Mouse (Mus musculus): ENCODE measurements at regions not wholly inside any gene's neighbourhood (a gene's known extent, or its start where the extent isn't known, plus 50 kb on each side); places are given as distances from the start of the nearest gene placed in this dataset.

DNA sequence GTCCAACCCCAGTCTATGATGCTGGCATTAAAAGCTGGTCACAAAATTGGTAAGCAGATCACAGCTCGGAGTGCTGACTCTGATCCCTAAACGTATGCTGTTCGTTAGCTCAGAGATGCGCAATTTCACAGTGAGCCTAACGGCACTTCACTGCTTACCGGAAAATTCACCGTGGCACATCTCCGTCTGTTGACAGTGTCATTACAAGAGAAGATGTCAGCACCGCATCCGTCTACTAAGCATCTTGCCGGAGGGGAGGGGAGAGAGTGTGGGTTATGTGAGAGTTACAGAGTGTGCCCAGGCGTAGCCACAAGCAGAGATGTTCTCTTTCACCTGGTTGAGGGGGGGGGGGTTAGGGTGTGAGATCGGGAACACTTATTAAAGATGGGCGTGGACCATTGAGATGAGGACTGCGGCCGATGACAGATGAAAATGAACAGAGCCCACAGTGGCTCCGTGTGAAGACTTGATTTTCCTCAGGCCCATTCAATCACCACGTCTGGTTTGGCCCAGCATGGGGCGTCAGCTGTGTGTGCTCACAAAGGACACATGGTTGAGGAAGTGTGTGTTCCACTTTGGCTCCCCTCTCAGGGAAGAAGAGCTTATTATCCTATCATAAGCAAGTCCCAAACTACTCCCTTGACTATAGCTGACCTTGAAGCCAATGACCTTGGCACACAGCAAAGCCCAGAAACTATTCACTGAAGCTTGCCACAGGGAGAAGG lies 103.4 kb upstream of the Kazn start:
- Histone ChIP-seq H3K27ac (ENCODE audit: low read depth) (no peak overlapping the region), H3K9ac (ENCODE audit: low read length) (no peak overlapping the region), H3K9me3 (ENCODE audit: control insufficient read depth, low read length) (no peaks in the 10 kb centered on the region), H3K36me3 (ENCODE audit: control insufficient read depth, insufficient read depth, low read length) (no peaks in the 10 kb centered on the region), H3K4me3 (ENCODE audit: low read depth, low read length) (no peak overlapping the region), H3K27me3 (replicated peaks; ENCODE audit: control insufficient read depth, insufficient read depth, low read length) (no peaks in the 10 kb centered on the region), H3K4me2 (ENCODE audit: low read length) (no peak overlapping the region), H3K4me1 (replicated peaks; ENCODE audit: control insufficient read depth, insufficient read depth, low read length) (no peaks in the 10 kb centered on the region)
- ATAC-seq (replicated peaks; ENCODE audit: low FRiP score, low TSS enrichment, low read depth) (no peak), DNase-seq (ENCODE audit: low spot score) (no peak)
- WGBS = 73% methylated on average over 19 of the region's 19 CpGs

DNA sequence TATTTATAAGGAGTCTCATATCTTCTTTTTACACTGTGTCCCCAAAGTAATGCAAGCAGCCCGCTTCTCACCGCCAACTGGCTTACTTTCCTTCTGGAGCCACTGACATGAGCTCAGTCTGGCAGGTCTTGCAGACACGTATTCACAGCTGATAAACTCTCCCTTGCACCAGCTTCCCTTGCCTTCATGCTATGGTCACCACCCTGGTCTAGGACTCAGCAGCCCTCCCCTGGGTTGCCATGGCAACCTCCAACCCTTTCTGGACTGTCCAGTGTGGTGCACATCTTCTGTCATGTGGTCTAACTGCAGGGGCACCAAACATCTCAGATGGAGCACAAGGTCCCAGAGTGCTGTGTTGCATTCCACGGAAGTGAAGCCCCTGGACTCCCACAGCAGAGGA lies 102.1 kb upstream of the Kazn start:
- Histone ChIP-seq H3K9ac (ENCODE audit: low read length) (no peak overlapping the region), H3K4me3 (ENCODE audit: low read depth, low read length) (no peak overlapping the region), H3K4me2 (ENCODE audit: low read length) (no peak overlapping the region), H3K36me3 (ENCODE audit: control insufficient read depth, insufficient read depth, low read length) (no peaks in the 10 kb centered on the region), H3K9me3 (ENCODE audit: control insufficient read depth, low read length) (no peaks in the 10 kb centered on the region), H3K27ac (ENCODE audit: low read depth) (no peak overlapping the region), H3K27me3 (replicated peaks; ENCODE audit: control insufficient read depth, insufficient read depth, low read length) (no peaks in the 10 kb centered on the region), H3K4me1 (replicated peaks; ENCODE audit: control insufficient read depth, insufficient read depth, low read length) (no peaks in the 10 kb centered on the region)
- ATAC-seq (replicated peaks; ENCODE audit: low FRiP score, low TSS enrichment, low read depth) (no peak), DNase-seq (ENCODE audit: low spot score) (no peak)
- 67% methylated on average over 4 of the region's 4 CpGs for WGBS

DNA sequence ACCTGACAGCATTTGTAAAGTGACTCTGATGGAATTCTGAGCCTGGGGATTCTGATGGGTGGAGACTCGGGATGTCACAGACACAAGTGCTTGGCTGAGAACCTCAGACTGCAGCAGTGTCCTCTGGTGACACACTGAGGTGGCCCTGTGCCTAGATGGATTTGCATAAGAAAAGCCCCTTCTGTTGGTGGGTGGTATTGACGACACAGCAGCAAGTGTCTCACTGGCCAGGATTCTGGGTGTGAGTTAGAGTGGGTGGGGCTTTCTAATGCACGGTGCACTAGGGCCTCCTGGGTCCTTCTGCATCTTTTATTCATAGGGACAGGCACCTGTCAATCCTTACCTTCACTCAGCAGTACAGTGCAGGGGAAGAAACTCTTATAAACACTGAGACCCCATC lies 100.9 kb upstream of the Kazn start:
- Histone ChIP-seq H3K27me3 (replicated peaks; ENCODE audit: control insufficient read depth, insufficient read depth, low read length) (no peaks in the 10 kb centered on the region), H3K4me3 (ENCODE audit: low read depth, low read length) (no peak overlapping the region), H3K36me3 (ENCODE audit: control insufficient read depth, insufficient read depth, low read length) (no peaks in the 10 kb centered on the region), H3K4me1 (replicated peaks; ENCODE audit: control insufficient read depth, insufficient read depth, low read length) (no peaks in the 10 kb centered on the region), H3K4me2 (ENCODE audit: low read length) (no peak overlapping the region), H3K27ac (ENCODE audit: low read depth) (no peak overlapping the region), H3K9me3 (ENCODE audit: control insufficient read depth, low read length) (0 out of 2 replicates have a peak, but pooled peaks cover 3% of the 10 kb centered on the region), H3K9ac (ENCODE audit: low read length) (no peak overlapping the region)
- DNase-seq (ENCODE audit: low spot score) (no peak), ATAC-seq (replicated peaks; ENCODE audit: low FRiP score, low TSS enrichment, low read depth) (no peak)
- 21% methylated on average over 3 of the region's 3 CpGs for WGBS

DNA sequence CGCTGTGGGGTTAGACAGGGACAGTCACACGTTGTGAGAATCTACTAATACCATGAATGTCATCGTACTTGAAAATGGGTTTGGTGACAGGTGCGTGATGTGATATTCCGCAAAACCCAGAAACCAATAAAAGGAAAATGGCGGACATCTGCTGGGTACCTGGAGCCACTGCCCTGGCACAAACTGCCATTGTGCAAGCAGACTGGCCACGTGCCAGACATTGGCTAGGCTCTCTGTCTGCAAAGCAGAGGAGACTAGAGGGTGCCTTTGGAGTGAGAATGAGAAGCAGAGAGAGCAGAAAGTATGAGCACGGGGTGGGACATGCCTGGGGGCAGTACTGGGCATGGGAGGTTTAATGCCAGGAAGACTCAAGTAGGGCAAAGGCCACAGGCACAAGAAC lies 98.5 kb upstream of the Kazn start:
- DNase-seq (ENCODE audit: low spot score) (no peak), ATAC-seq (replicated peaks; ENCODE audit: low FRiP score, low TSS enrichment, low read depth) (no peak)
- no peak overlapping the region for H3K9ac ChIP-seq (ENCODE audit: low read length)
- H3K27ac ChIP-seq (ENCODE audit: low read depth) = no peak overlapping the region
- H3K4me2 ChIP-seq (ENCODE audit: low read length) = no peak overlapping the region
- 90% methylated on average over 8 of the region's 8 CpGs for WGBS
- 0 out of 2 replicates have a peak, but pooled peaks cover 3% of the 10 kb centered on the region for H3K9me3 ChIP-seq (ENCODE audit: control insufficient read depth, low read length)
- H3K4me3 ChIP-seq (ENCODE audit: low read depth, low read length) = no peak overlapping the region
- no peaks in the 10 kb centered on the region for H3K4me1 ChIP-seq (replicated peaks; ENCODE audit: control insufficient read depth, insufficient read depth, low read length)
- no peaks in the 10 kb centered on the region for H3K36me3 ChIP-seq (ENCODE audit: control insufficient read depth, insufficient read depth, low read length)
- no peaks in the 10 kb centered on the region for H3K27me3 ChIP-seq (replicated peaks; ENCODE audit: control insufficient read depth, insufficient read depth, low read length)

DNA sequence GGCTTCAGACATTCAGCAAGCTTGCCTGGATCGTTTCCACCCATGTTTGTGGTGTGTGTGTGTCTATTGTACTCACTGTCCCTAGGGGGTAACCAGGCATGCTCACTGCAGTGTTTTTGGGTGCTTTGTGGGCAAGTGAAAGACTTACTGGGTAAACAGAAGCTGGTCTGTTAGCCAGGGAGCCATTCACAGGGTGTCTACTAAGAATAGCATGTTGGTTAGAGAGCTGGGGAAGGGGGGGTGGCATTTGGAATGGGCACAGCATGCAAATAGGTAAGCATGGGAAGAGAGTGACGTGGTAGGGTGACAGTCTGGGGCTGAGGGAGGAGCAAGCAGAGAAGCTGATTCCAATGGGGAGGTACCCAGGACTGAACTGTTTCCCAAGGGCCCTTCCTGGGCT lies 97.7 kb upstream of the Kazn start:
- DNase-seq (ENCODE audit: low spot score) (no peak), ATAC-seq (replicated peaks; ENCODE audit: low FRiP score, low TSS enrichment, low read depth) (no peak)
- Histone ChIP-seq H3K27ac (ENCODE audit: low read depth) (no peak overlapping the region), H3K9ac (ENCODE audit: low read length) (no peak overlapping the region), H3K9me3 (ENCODE audit: control insufficient read depth, low read length) (0 out of 2 replicates have a peak, but pooled peaks cover 3% of the 10 kb centered on the region), H3K27me3 (replicated peaks; ENCODE audit: control insufficient read depth, insufficient read depth, low read length) (no peaks in the 10 kb centered on the region), H3K4me3 (ENCODE audit: low read depth, low read length) (no peak overlapping the region), H3K36me3 (ENCODE audit: control insufficient read depth, insufficient read depth, low read length) (no peaks in the 10 kb centered on the region), H3K4me2 (ENCODE audit: low read length) (no peak overlapping the region), H3K4me1 (replicated peaks; ENCODE audit: control insufficient read depth, insufficient read depth, low read length) (no peaks in the 10 kb centered on the region)
- 73% methylated on average over 2 of the region's 2 CpGs for WGBS

DNA sequence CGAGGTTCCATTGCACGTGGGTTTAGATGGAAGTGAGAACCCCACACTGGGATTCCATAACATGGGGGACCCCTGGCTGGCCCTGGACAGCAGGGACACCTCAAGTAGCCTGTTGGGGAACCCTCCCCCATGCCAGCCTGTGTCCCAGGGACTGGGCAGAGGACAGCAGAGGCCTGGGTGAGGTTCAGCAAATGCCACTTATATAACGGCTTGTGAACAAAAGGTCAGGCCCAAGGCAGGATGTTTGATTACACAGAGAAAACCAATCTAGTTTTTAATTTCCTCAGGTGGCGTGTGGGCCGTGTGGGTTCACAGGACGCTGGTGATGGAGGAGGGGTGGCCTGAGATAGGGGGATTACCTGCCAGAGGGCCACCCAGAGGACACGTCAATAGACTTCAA lies 94.9 kb upstream of the Kazn start:
- Histone ChIP-seq H3K36me3 (ENCODE audit: control insufficient read depth, insufficient read depth, low read length) (no peaks in the 10 kb centered on the region), H3K27ac (ENCODE audit: low read depth) (no peak overlapping the region), H3K9me3 (ENCODE audit: control insufficient read depth, low read length) (0 out of 2 replicates have a peak, but pooled peaks cover 3% of the 10 kb centered on the region), H3K4me3 (ENCODE audit: low read depth, low read length) (no peak overlapping the region), H3K4me2 (ENCODE audit: low read length) (no peak overlapping the region), H3K9ac (ENCODE audit: low read length) (no peak overlapping the region), H3K27me3 (replicated peaks; ENCODE audit: control insufficient read depth, insufficient read depth, low read length) (no peaks in the 10 kb centered on the region), H3K4me1 (replicated peaks; ENCODE audit: control insufficient read depth, insufficient read depth, low read length) (no peaks in the 10 kb centered on the region)
- no peak for ATAC-seq (replicated peaks; ENCODE audit: low FRiP score, low TSS enrichment, low read depth)
- no peak for DNase-seq (ENCODE audit: low spot score)
- WGBS = 81% methylated on average over 7 of the region's 7 CpGs

DNA sequence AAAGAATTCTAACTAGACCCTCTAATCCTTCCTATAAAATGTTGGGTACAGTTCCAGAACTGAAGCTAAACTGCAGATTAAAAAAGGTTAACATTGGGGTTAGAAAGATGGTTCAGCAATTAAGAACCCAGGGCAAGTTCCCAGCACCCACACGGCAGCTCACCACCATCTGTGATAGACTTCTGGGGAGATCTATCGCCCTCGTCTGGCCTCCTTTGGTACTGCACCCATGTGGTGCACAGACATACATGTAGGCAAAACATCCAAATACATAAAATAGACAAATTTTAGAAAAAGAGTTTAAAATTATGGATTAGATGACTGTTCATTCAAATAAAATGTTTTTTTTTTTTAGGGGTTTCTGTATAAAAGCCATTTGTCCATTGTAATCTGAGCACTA lies 91.4 kb upstream of the Kazn start:
- Histone ChIP-seq H3K9ac (ENCODE audit: low read length) (no peak overlapping the region), H3K4me2 (ENCODE audit: low read length) (no peak overlapping the region), H3K9me3 (ENCODE audit: control insufficient read depth, low read length) (0 out of 2 replicates have a peak, but pooled peaks cover 2% of the 10 kb centered on the region), H3K4me3 (ENCODE audit: low read depth, low read length) (no peak overlapping the region), H3K27me3 (replicated peaks; ENCODE audit: control insufficient read depth, insufficient read depth, low read length) (no peaks in the 10 kb centered on the region), H3K36me3 (ENCODE audit: control insufficient read depth, insufficient read depth, low read length) (no peaks in the 10 kb centered on the region), H3K27ac (ENCODE audit: low read depth) (no peak overlapping the region), H3K4me1 (replicated peaks; ENCODE audit: control insufficient read depth, insufficient read depth, low read length) (no peaks in the 10 kb centered on the region)
- DNase-seq (ENCODE audit: low spot score) = no peak
- ATAC-seq (replicated peaks; ENCODE audit: low FRiP score, low TSS enrichment, low read depth) = no peak
- WGBS = 91% methylated on average over 3 of the region's 3 CpGs

DNA sequence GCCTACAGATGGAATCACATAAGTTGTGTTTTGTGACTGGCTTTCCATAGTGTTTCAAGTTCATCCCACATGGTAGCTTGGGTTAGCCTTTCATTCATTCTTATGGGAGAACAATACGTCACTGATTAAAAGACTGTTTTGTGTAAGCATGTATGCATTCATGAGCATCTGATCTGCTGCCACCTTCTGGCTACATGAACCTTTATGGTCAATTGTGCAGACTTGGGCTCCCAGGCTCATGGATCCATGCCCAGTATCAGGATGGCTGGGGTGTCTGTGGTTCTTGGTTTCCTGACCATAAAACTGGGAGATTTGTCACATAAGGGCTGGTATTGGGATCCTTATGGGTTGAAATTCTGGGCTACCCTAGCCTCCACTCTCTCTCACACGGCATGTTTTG lies 90.4 kb upstream of the Kazn start:
- Histone ChIP-seq H3K4me1 (replicated peaks; ENCODE audit: control insufficient read depth, insufficient read depth, low read length) (no peaks in the 10 kb centered on the region), H3K4me3 (ENCODE audit: low read depth, low read length) (no peak overlapping the region), H3K27me3 (replicated peaks; ENCODE audit: control insufficient read depth, insufficient read depth, low read length) (no peaks in the 10 kb centered on the region), H3K27ac (ENCODE audit: low read depth) (no peak overlapping the region), H3K4me2 (ENCODE audit: low read length) (no peak overlapping the region), H3K9ac (ENCODE audit: low read length) (no peak overlapping the region), H3K9me3 (ENCODE audit: control insufficient read depth, low read length) (0 out of 2 replicates have a peak, but pooled peaks cover 2% of the 10 kb centered on the region), H3K36me3 (ENCODE audit: control insufficient read depth, insufficient read depth, low read length) (no peaks in the 10 kb centered on the region)
- 94% methylated on average over 2 of the region's 2 CpGs for whole genome bisulfite sequencing
- ATAC-seq (replicated peaks; ENCODE audit: low FRiP score, low TSS enrichment, low read depth) (no peak), DNase-seq (ENCODE audit: low spot score) (no peak)

- Histone ChIP-seq H3K27ac (ENCODE audit: low read depth) (no peak overlapping the region), H3K27me3 (replicated peaks; ENCODE audit: control insufficient read depth, insufficient read depth, low read length) (no peaks in the 10 kb centered on the region), H3K9ac (ENCODE audit: low read length) (no peak overlapping the region), H3K4me2 (ENCODE audit: low read length) (no peak overlapping the region), H3K36me3 (ENCODE audit: control insufficient read depth, insufficient read depth, low read length) (no peaks in the 10 kb centered on the region), H3K4me1 (replicated peaks; ENCODE audit: control insufficient read depth, insufficient read depth, low read length) (peaks cover 3% of the 10 kb centered on the region), H3K9me3 (ENCODE audit: control insufficient read depth, low read length) (0 out of 2 replicates have a peak, but pooled peaks cover 2% of the 10 kb centered on the region), H3K4me3 (ENCODE audit: low read depth, low read length) (no peak overlapping the region)
- ATAC-seq (replicated peaks; ENCODE audit: low FRiP score, low TSS enrichment, low read depth) (no peak), DNase-seq (ENCODE audit: low spot score) (no peak)
- 72% methylated on average over 5 of the region's 5 CpGs for WGBS
Observed at GRCm38 (mm10) chr4:142326511-142326910, 87.3 kb upstream of the Kazn start.
